Mouse (Mus musculus): ENCODE data around the gene C130026I21Rik.
"Not testable (repeated sequence)": the region's sequence is repeated elsewhere in the genome, so short reads cannot be mapped to it uniquely, and the experiment has no call there.

Gene C130026I21Rik

DNA sequence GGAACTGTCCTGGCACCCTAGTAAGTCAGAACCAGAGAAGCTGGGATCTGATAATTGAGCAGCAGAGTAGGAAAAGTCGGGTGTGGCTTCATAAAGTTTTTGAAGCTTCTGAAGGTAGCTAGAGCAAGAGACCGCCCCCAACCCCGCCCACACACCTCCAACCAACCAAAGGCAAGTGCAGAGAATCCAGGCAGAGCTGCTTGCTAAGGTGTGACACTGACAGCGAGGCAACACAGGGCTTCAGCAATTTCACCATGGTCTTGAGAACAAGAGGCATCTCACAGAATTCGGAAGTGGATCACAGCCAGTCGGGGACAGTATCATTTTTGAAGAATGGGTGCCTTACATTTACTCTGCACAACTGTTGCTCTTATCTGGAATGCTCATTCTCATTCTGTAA is at the start of gene C130026I21Rik:
Gene C130026I21Rik (minus strand): TSS at position 101 of the 400 bp plus-strand sequence.
- not testable (repeated sequence) for DNase-seq (ENCODE audit: low spot score in 2 of 2)

GRCm38 (mm10) chr1:85287063-85287462 is 16.7 kb upstream of the C130026I21Rik start:
- not testable (repeated sequence) for DNase-seq (ENCODE audit: low spot score in 2 of 2)

- DNase-seq (ENCODE audit: low spot score in 2 of 2), result not testable (repeated sequence)
Measured at GRCm38 (mm10) chr1:85276421-85276820, 6.1 kb upstream of the C130026I21Rik start.

- peak; percentile 47 to 85 for DNase-seq (ENCODE audit: low spot score in 2 of 2)
Measured at GRCm38 (mm10) chr1:85258634-85259033, 11.7 kb downstream of the C130026I21Rik start.

- DNase-seq (ENCODE audit: low spot score in 2 of 2), result not testable (repeated sequence)
Measured at GRCm38 (mm10) chr1:85255217-85255616, 15.1 kb downstream of the C130026I21Rik start.

GRCm38 (mm10) chr1:85251211-85251610 is 19.2 kb downstream of the C130026I21Rik start:
- not testable (repeated sequence) for DNase-seq (ENCODE audit: low spot score in 2 of 2)

GRCm38 (mm10) chr1:85248985-85249384 is 21.4 kb downstream of the C130026I21Rik start:
- peak; percentile 45 to 76 for DNase-seq (ENCODE audit: low spot score in 2 of 2)

DNA sequence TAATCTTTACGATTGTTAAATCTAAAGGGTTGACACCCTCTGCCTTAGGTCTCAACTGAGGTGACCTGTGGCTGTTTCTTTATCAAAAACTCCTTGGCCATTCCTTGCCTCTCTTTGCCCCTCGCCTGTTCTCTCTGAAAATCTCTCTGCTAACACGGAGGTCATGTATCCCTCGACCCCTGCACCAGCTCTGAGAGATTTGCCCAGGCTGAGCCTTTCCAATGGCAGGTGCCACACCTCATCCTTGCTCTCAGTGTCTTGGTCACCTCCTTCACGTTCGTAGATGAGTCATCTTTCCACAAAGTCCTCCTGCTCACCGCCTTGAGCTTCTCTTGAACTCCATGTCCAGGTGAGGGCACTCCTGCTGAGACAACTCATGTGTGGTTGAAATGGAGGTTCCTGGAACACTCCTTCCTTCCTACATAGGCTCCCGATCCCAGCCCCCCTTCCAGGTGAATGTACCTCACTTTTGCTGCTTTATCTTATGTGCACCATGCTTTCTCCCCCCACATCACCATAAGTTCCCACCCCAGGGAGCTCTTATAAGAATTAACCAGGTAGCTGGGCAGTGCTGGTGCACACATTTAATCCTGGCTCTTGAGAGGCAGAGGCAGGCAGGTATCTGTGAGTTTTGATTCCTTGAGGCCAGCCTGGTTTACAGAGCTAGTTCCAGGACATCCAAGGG is 23.4 kb downstream of the C130026I21Rik start:
- DNase-seq (ENCODE audit: low spot score in 2 of 2), result peak; percentile 33 to 75

DNA sequence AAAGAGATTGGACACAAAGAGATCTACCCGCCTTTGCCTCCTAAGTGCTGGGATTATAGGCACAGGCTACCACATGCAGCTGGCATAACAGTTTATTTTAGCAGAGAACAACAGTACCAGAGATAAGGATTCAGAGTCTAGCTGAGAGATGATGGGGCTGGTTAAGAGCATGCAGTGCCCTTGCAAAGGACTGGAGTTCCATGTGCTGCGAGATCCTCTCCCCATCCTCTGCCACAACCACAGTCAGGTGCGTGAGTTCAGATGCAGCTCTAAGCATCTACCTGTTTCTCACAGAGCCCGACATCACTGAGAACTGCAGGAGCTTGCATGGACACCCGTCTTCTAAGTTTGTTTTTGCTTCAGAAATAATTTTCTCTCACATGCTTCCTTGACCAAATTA is 24.1 kb downstream of the C130026I21Rik start:
- peak; percentile 40 to 78 for DNase-seq (ENCODE audit: low spot score in 2 of 2)

GRCm38 (mm10) chr1:85244941-85245340 is 25.4 kb downstream of the C130026I21Rik start:
- DNase-seq (ENCODE audit: low spot score in 2 of 2), result not testable (repeated sequence)

- DNase-seq (ENCODE audit: low spot score in 2 of 2), result not testable (repeated sequence)
Measured at GRCm38 (mm10) chr1:85243023-85243422, 27.3 kb downstream of the C130026I21Rik start.

DNA sequence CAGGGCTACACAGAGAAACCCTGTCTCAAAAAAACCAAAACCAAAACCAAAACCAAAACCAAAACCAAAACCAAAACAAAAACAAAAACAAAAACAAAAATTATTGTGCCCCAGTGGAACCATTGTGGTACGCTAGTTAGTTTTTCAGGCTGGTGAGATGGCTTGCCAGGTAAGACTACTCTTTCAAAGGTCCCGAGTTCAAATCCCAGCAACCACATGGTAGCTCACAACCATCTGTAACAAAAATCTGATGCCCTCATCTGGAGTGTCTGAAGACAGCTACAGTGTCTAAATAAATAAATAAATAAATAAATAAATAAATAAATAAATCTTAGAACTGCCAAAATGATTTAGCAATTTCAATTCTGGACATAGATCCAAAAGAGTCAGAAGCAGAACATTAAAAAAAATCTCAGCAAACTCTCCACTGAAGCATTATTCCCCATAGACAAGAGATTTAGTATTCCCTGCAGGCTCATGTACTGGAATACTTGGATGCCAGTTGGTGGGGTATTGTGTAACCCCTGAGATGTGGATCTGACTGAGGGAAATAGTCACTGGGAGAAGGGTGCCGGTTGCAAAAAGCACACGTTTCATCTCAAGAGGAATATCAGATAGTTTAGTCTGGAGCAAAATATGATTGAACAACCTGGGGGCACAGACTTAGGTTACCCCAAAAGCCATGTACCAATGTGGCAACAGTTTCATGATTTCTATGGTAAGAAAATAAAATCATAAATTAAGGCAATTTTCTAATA is 31.2 kb downstream of the C130026I21Rik start:
- not testable (repeated sequence) for DNase-seq (ENCODE audit: low spot score in 2 of 2)

DNA sequence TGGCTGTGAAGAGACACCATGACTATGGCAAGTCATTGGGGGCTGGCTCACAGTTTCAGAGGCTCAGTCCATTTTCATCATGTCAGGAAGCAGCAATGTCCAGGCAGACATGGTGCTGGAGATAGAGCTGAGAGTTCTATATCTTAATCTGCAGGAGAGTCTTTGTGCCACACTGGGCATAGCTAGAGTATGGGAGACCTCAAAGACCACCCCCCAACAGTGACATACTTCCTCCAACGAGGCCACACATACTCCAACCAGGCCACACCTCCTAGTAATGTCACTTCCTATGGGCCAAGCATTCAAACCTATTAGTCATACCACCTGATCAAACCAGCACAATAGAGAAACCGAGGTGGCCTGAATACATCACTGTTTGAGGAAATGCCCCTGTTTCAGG is 63.8 kb downstream of the C130026I21Rik start:
- not testable (repeated sequence) for DNase-seq (ENCODE audit: low spot score in 2 of 2)

- not testable (repeated sequence) for DNase-seq (ENCODE audit: low spot score in 2 of 2)
Measured at GRCm38 (mm10) chr1:85199523-85199922, 70.8 kb downstream of the C130026I21Rik start.

DNA sequence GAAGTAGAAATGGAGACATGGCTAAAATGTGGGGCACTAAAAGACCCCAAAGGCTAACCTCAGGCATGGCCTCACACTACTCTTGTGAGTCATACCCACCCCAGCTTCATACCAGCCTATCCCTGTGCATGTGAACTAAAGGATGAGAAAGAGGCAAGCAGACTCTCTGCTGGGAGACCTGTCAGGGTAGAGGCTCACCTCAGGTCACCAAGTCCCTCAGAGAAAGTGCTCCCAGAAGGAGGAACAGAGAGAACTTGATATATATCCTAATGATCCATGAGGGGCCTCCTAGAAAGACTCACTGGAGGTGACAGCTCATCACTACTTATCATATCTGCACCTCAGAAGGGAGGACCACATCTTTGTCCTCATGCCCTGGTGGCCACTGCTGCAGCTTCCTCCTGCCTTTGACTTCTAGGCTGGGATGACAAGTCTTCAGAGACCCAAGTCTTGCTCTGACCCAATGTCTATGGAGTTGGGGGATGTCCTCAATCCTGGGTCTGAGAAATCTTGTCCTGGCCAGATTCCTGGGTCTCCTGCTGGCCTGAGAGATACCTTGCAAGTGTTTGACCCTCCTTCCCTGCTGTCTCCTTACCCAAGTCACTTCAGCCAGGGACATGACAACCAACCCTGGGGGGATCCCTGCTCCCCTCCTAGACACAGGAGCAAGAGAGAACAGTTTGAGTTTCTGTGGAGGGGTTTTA is 71.6 kb downstream of the C130026I21Rik start:
- DNase-seq (ENCODE audit: low spot score in 2 of 2), result not testable (repeated sequence)

GRCm38 (mm10) chr1:85196732-85197131 is 73.6 kb downstream of the C130026I21Rik start:
- DNase-seq (ENCODE audit: low spot score in 2 of 2), result not testable (repeated sequence)

DNA sequence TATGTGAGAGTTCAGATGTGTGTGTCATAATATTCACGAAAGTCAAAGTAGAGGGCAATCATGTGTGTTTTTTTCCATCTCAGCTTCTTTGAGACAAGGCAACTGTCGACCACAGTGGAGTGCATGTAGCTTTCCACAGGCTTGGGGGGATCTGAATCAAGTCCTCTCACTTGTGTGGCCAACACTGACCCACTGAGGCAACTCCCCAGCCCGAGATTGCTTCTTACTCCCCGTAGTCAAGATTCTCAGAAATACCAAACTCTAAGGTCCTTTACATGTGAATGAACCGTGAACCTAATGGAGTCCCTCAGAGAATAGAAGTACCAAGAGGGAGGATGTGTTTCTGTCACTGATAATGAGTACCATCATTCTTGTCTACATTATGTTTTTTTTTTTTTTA is 76.6 kb downstream of the C130026I21Rik start:
- not testable (repeated sequence) for DNase-seq (ENCODE audit: low spot score in 2 of 2)

GRCm38 (mm10) chr1:85181981-85182380 is 88.4 kb downstream of the C130026I21Rik start:
- not testable (repeated sequence) for DNase-seq (ENCODE audit: low spot score in 2 of 2)

GRCm38 (mm10) chr1:85178971-85179370 is 91.4 kb downstream of the C130026I21Rik start:
- not testable (repeated sequence) for DNase-seq (ENCODE audit: low spot score in 2 of 2)

GRCm38 (mm10) chr1:85162841-85163240 is 107.5 kb downstream of the C130026I21Rik start:
- DNase-seq (ENCODE audit: low spot score in 2 of 2), result not testable (repeated sequence)

- DNase-seq (ENCODE audit: low spot score in 2 of 2), result not testable (repeated sequence)
Measured at GRCm38 (mm10) chr1:85155151-85155550, 115.2 kb downstream of the C130026I21Rik start.

DNA sequence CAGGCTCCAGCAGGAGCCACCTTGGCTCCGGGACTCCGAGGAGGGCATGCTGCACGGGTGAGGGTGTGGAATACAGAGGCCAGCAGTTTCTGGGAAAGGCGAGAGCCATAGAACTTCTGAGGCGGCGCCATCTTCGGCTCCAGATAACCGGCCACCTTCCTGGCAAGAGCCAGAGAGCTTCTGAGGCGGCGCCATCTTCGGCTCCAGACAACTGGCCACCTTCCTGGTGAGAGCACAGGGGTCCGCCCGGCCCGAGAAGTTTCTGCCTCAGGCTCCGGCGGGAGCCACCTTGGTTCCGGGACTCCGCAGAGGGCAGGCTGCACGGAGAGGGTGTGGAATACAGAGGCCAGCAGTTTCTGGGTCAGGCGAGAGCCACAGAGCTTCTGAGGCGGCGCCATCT is 136.7 kb downstream of the C130026I21Rik start:
- DNase-seq (ENCODE audit: low spot score in 2 of 2), result peak in 1 of 2 experiments; percentile 16
